Mouse (Mus musculus) CH12.LX (cell line): ENCODE data around the gene Exoc6b. TPM values are rescaled to one million over a fixed set of nuclear protein-coding genes. Genes with fewer than 3 reads are reported as not detected.

Experiments
- DNase-seq: peaks from one replicate; pipeline ENCODE4 v3.0.0-alpha.2; 2013; ENCODE audit errors: extremely low read depth
- H3K27ac ChIP-seq: 2 replicates; pipeline ENCODE4 v1.5.1; 2012; ENCODE audit warnings: low read depth, mild to moderate bottlenecking, control low read depth, moderate library complexity; ENCODE audit not compliant: insufficient read depth
- H3K27me3 ChIP-seq: replicated peaks from 2 replicates; pipeline ENCODE3; 2012; ENCODE audit warnings: inconsistent platforms
- H3K36me3 ChIP-seq, 2 experiments: replicated peaks in 1 of 2; 2 replicates each; pipeline versions ENCODE3 to v1.6.1; 2012; ENCODE audit warnings: inconsistent platforms in 1 of 2, low read length in 1 of 2, mild to moderate bottlenecking in 1 of 2, mixed read lengths in 1 of 2, moderate library complexity in 1 of 2; ENCODE audit not compliant: control insufficient read depth in 1 of 2, insufficient read depth in 1 of 2
- H3K4me1 ChIP-seq, 2 experiments: 2 replicates each; pipeline ENCODE4 v1.6.1; 2012; ENCODE audit warnings: inconsistent platforms in 1 of 2, moderate library complexity in 1 of 2; ENCODE audit not compliant: insufficient read depth in 2 of 2, control insufficient read depth in 1 of 2
- H3K4me2 ChIP-seq: 2 replicates; pipeline ENCODE4 v1.6.1; 2012; ENCODE audit warnings: low read depth, mild to moderate bottlenecking, control low read depth; ENCODE audit not compliant: poor library complexity, insufficient read depth, severe bottlenecking
- H3K4me3 ChIP-seq, 3 experiments: fragments of 150-350 bp in 1 of 3; sonication (generic) in 1 of 3; replicated peaks in 1 of 3; 2 replicates each; pipeline versions ENCODE3 to v1.5.1; 2011 to 2012; ENCODE audit warnings: low read depth in 2 of 3, low read length in 2 of 3, mild to moderate bottlenecking in 2 of 3, moderate library complexity in 2 of 3, control low read depth in 1 of 3, improper control_type of control experiment in 1 of 3, inconsistent platforms in 1 of 3, mixed read lengths in 1 of 3; ENCODE audit not compliant: poor library complexity in 1 of 3
- H3K79me2 ChIP-seq: replicated peaks from 2 replicates; pipeline ENCODE4 v1.6.1; 2012; ENCODE audit warnings: mild to moderate bottlenecking, moderate library complexity; ENCODE audit not compliant: control insufficient read depth, poor library complexity, insufficient read depth, severe bottlenecking; ENCODE audit errors: extremely low read depth
- H3K9ac ChIP-seq: 2 replicates; pipeline ENCODE4 v1.6.1; 2012; ENCODE audit warnings: low read depth, mild to moderate bottlenecking, control low read depth, moderate library complexity; ENCODE audit not compliant: insufficient read depth
- H3K9me3 ChIP-seq: replicated peaks from 2 replicates; pipeline ENCODE3; 2012; ENCODE audit warnings: low read length, inconsistent platforms, mixed read lengths
- BHLHE40 ChIP-seq: IDR thresholded peaks from 2 replicates; pipeline ENCODE4 v1.6.1; 2011; ENCODE audit warnings: mild to moderate bottlenecking, low read depth, low read length, improper control_type of control experiment
- CTCF ChIP-seq, 2 experiments: IDR thresholded peaks in 1 of 2; conservative IDR thresholded peaks in 1 of 2; 2 replicates each; pipeline ENCODE4 v1.5.1; 2011 to 2012; ENCODE audit warnings: low read depth in 2 of 2, low read length in 2 of 2, improper control_type of control experiment in 1 of 2, inconsistent platforms in 1 of 2, mild to moderate bottlenecking in 1 of 2, moderate library complexity in 1 of 2
- EP300 ChIP-seq: IDR thresholded peaks from 2 replicates; pipeline ENCODE4 v1.6.1; 2011; ENCODE audit warnings: low read length, improper control_type of control experiment
- ETS1 ChIP-seq: conservative IDR thresholded peaks from 2 replicates; pipeline ENCODE4 v1.6.1; 2012; ENCODE audit warnings: low read depth, mild to moderate bottlenecking, inconsistent platforms, low read length, improper control_type of control experiment, moderate library complexity
- IRF4 ChIP-seq: IDR thresholded peaks from 2 replicates; pipeline ENCODE4 v1.6.1; 2014; ENCODE audit warnings: low read depth, mild to moderate bottlenecking, inconsistent platforms, low read length, improper control_type of control experiment
- JUND ChIP-seq: conservative IDR thresholded peaks from 2 replicates; pipeline ENCODE4 v1.6.1; 2011; ENCODE audit warnings: low read depth, low read length, improper control_type of control experiment
- MAFK ChIP-seq: IDR thresholded peaks from 2 replicates; pipeline ENCODE4 v1.6.1; 2011; ENCODE audit warnings: low read length, improper control_type of control experiment; ENCODE audit not compliant: insufficient replicate concordance
- MAZ ChIP-seq: IDR thresholded peaks from 2 replicates; pipeline ENCODE4 v1.6.1; 2012; ENCODE audit warnings: low read depth, mild to moderate bottlenecking, inconsistent platforms, low read length, improper control_type of control experiment, moderate library complexity
- PAX5 ChIP-seq: IDR thresholded peaks from 2 replicates; pipeline ENCODE4 v1.6.1; 2012; ENCODE audit warnings: low read length, inconsistent platforms, mixed read lengths
- POLR2A ChIP-seq: IDR thresholded peaks from 2 replicates; pipeline ENCODE4 v1.6.1; 2011; ENCODE audit warnings: low read depth, mild to moderate bottlenecking, improper control_type of control experiment, low read length
- POLR2AphosphoS2 ChIP-seq: IDR thresholded peaks from 2 replicates; pipeline ENCODE4 v1.6.1; 2011; ENCODE audit warnings: low read depth, low read length, improper control_type of control experiment
- RCOR1 ChIP-seq: conservative IDR thresholded peaks from 2 replicates; pipeline ENCODE4 v1.6.1; 2012; ENCODE audit warnings: low read depth, mild to moderate bottlenecking, inconsistent platforms, low read length, improper control_type of control experiment
- SMC3 ChIP-seq: IDR thresholded peaks from 2 replicates; pipeline ENCODE4 v1.6.1; 2011; ENCODE audit warnings: low read depth, low read length, improper control_type of control experiment
- TBP ChIP-seq: conservative IDR thresholded peaks from 2 replicates; pipeline ENCODE4 v1.6.1; 2011; ENCODE audit warnings: low read depth, low read length, improper control_type of control experiment
- TCF12 ChIP-seq: IDR thresholded peaks from 2 replicates; pipeline ENCODE4 v1.6.1; 2014; ENCODE audit warnings: low read depth, mild to moderate bottlenecking, inconsistent platforms, low read length, improper control_type of control experiment
- UBTF ChIP-seq: IDR thresholded peaks from 2 replicates; pipeline ENCODE4 v1.6.1; 2012; ENCODE audit warnings: low read depth, mild to moderate bottlenecking, inconsistent platforms, low read length, improper control_type of control experiment, moderate library complexity
- USF1 ChIP-seq: IDR thresholded peaks from 2 replicates; pipeline ENCODE4 v1.6.1; 2014; ENCODE audit warnings: low read depth, mild to moderate bottlenecking, inconsistent platforms, low read length, improper control_type of control experiment
- ZC3H11A ChIP-seq: IDR thresholded peaks from 2 replicates; pipeline ENCODE4 v1.6.1; 2012; ENCODE audit warnings: low read depth, mild to moderate bottlenecking, inconsistent platforms, low read length, improper control_type of control experiment
- ZKSCAN1 ChIP-seq: IDR thresholded peaks from 2 replicates; pipeline ENCODE4 v1.6.1; 2012; ENCODE audit warnings: low read depth, inconsistent platforms, low read length, improper control_type of control experiment, borderline replicate concordance
- ZNF384 ChIP-seq: IDR thresholded peaks from 2 replicates; pipeline ENCODE4 v1.6.1; 2012; ENCODE audit warnings: low read depth, low read length, improper control_type of control experiment, inconsistent platforms
- dilution Hi-C: fragments of 300-500 bp; cut with MboI; formaldehyde crosslinking; loops from 2 replicates; pipeline ENCODE4 v1.14.3; 2020; ENCODE audit warnings: low sequenced_read_pairs; ENCODE audit not compliant: extremely low pct_unique_long_range_greater_than_20kb, extremely low pct_ligation_motif_present
- in situ Hi-C: fragments of 300-500 bp; cut with MboI; formaldehyde crosslinking; loops from 3 replicates; pipeline ENCODE4 v1.14.3; 2019; ENCODE audit warnings: low sequenced_read_pairs, low pct_ligation_motif_present, low pct_unique_long_range_greater_than_20kb, mixed read lengths
- polyA plus RNA-seq: library from polyadenylated mRNA; unstranded; fragments of >175 nt; gene quantifications from 2 replicates; pipeline ENCODE4 v1.2.1, GENCODE M21; 2012; ENCODE audit warnings: low read depth; ENCODE audit not compliant: insufficient read length
- total RNA-seq, 2 experiments: library from RNA; depleted of rRNA; stranded (reverse); fragments of 300-350 nt in 1 of 2; fragments of >200 nt in 1 of 2; gene quantifications; 2 replicates each; pipeline ENCODE4 v1.2.3; 2012 to 2014

Exoc6b gene
- total and polyA plus RNA-seq, 3 experiments = 1.7 to 5.2 (median 3.5) TPM

DNA sequence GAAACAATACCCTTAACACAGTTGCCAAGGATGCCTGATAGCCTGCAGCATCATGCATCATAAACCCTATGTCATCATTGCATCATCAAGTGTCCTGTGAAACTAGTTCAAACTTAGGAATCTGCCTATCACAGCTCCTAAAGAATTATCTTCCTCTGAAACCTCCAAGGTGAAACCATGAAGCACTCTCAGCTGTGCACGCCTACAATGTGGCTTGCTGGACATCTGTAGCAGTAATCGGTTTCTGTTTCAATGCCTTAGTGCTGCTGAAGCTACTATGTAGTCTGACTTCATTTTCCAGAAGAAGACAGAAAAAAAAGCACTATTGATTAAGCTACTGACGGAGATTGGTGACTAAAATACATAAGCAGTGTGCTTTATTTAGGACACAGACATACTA is 107.5 kb downstream of the Exoc6b start:
- no peaks in the 10 kb centered on the region for H3K27me3 ChIP-seq
- DNase-seq = no peak

DNA sequence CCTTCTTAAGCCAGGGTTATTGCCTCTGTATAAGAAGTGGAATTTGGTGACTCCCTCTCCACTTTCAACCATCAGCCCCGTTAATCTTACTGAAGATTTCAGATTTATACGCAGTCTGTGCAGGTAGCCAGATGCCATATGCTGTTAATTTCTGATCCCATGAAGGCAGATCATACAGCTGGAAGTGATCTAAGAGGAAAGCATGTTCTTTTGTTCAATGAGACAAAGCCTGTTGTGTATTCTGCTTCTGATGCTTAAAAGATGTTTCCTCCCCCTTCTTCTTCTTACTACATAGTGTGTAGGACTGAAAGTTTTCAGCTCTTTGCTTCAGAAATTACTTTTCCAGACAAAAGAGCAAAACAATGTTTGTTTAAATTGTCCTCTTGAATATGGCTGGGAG is 109.8 kb downstream of the Exoc6b start:
- H3K27me3 ChIP-seq = no peaks in the 10 kb centered on the region
- H3K27ac ChIP-seq = no peak overlapping the region
- no peaks in the 10 kb centered on the region for H3K79me2 ChIP-seq
- TF ChIP-seq IRF4 (no peak), ZC3H11A (no peak), USF1 (no peak), MAZ (no peak), POLR2A (no peak), POLR2AphosphoS2 (no peak), MAFK (no peak)
- in situ Hi-C loops (no loop called here), dilution Hi-C loops (no loop called here)
- H3K9ac ChIP-seq = no peak overlapping the region
- H3K9me3 ChIP-seq = no peaks in the 10 kb centered on the region
- H3K36me3 ChIP-seq = no peaks in the 10 kb centered on the region
- no peak overlapping the region for H3K4me3 ChIP-seq
- no peak for DNase-seq
- H3K4me2 ChIP-seq = no peak overlapping the region
- H3K4me1 ChIP-seq = peaks cover 5 to 19% of the 10 kb centered on the region in 2 experiments

More for the DNA sequence above, 107.5 kb downstream of the Exoc6b start:
- no peak overlapping the region for H3K27ac ChIP-seq
- H3K79me2 ChIP-seq = no peaks in the 10 kb centered on the region
- TF ChIP-seq JUND (no peak), USF1 (no peak), CTCF (conservative IDR thresholded peaks at IDR 0.05 in 1 of 2, IDR thresholded peaks at IDR 0.05 in 1 of 2; ENCODE audit: low read depth in 2 of 2, low read length in 2 of 2) (no peak), ETS1 (peak; percentile 71; the same call in 1 of the 2 replicates), POLR2AphosphoS2 (no peak), EP300 (peak; percentile 48; the same call in 1 of the 2 replicates), PAX5 (no peak), UBTF (no peak), RCOR1 (no peak), BHLHE40 (peak; percentile 84), ZNF384 (peak; percentile 49; the same call in 1 of the 2 replicates), SMC3 (no peak), ZKSCAN1 (no peak), TCF12 (peak; percentile 33; the same call in 1 of the 2 replicates), IRF4 (peak; percentile 16; the same call in 1 of the 2 replicates), TBP (no peak)
- dilution Hi-C loops (no loop called here), in situ Hi-C loops (no loop called here)
- H3K9me3 ChIP-seq = no peaks in the 10 kb centered on the region
- no peak overlapping the region; the same call in 1 of the 2 replicates for H3K9ac ChIP-seq
- H3K4me2 ChIP-seq = peak overlapping the region; percentile 32; the same call in 1 of the 2 replicates
- no peak overlapping the region for H3K4me3 ChIP-seq
- no peaks in the 10 kb centered on the region for H3K36me3 ChIP-seq
- H3K4me1 ChIP-seq = peaks cover 10 to 26% of the 10 kb centered on the region in 2 experiments
